Mouse (Mus musculus) heart, adult 11 months (tissue): Measurements from ENCODE around the gene Pced1b.
"Not testable (repeated sequence)": the region's sequence is repeated elsewhere in the genome, so short reads cannot be mapped to it uniquely, and the experiment has no call there.

Source experiments
- DNase-seq: peaks from one replicate; pipeline ENCODE4 v3.0.0; 2022

Pced1b gene

DNA sequence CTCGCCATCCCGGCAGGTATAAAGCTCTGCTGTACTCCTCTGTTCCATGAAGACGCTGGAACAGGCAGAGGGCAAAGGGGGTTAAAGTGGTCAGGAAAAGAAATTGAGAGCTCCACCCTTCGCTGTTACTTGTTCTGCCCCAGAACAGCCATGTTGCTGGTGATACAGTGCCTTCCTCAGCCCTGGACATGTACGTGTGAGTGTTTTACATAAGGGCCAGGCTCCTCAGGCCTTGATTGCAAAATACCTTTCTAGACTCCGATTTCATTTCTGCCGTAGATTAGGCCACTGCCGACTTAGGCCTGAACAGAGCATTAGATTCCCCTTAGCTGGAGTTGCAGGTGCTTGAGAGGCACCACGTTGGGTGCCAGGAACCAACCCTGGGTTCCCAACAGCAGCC lies 97.0 kb downstream of the Pced1b start:
- peak; percentile 84 for DNase-seq

DNA sequence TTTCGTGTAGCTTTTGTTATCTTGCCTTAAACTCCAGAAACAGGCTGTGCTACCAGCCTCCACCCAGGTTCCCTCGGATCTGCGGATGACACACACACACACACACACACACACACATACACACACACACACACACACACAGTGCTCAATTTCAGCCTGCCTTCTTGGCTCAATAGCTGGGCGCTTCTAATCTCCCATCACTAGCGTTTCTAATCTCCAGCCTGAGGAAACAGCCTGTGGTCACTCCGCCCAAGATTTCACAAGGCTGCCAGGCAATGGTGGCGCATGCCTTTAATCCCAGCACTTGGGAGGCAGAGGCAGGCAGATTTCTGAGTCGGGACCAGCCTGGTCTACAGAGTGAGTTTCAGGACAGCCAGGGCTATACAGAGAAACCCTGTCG lies 98.2 kb downstream of the Pced1b start:
- DNase-seq, result no peak

DNA sequence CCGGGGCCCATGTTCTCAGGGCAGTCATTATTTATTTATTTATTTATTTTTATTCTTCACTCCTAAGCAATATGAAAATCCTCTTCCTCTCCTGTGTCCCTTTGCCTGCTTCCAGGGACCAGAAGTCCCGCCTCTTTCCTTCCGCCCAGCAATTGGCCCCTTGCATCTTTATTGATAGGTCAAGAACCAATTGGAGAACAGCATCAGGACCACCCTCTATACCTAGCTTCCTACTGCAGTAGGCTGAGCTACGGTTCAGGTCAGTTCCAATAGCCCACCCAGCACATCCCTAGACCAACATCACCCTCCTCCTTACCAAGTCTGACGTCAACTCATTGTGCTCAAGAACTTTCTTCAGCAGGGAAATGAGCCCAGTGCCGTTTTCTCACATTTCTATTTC lies 99.0 kb downstream of the Pced1b start:
- DNase-seq, result peak; percentile 79

DNA sequence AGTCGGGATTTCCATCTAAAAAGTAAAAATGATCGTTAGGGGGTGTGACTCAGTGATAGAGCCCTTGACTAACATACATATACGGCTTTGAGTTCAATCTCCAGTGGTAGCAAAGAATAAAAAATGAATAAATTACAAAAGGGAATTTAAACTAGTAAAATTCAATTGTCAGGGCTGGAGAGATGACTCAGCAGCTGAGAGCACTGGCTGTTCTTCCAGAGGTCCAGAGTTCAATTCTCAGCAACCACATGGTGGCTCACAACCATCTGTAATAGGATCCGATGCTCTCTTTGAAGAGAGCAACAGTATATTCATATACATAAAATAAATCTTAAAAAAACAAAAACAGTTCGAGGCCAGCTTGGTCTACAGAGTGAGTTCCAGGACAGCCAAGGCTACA lies 99.5 kb downstream of the Pced1b start:
- no peak for DNase-seq

DNA sequence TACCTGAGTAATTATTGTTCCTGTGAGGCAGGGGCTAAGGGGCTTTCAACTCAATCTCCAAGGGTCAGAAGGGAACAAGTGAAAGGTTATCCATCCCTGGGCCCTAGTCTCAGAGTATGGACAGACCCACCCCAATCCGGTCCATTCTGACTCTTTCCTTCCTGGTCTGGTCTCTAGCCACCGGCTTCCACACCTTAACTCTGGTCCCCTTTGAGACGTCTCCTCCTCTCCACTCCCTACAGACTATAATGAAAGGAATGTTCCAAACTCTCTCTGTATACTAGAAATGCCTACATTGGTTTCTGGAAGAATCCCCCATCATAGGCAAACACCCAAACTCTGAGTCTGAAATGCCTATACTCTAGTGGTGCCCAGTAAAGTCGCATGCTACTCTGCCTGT lies 100.0 kb downstream of the Pced1b start:
- peak; percentile 67 for DNase-seq

- DNase-seq, result peak; percentile 87
Measured at GRCm38 (mm10) chr15:97348566-97349315, 101.8 kb downstream of the Pced1b start.

- DNase-seq, result peak; percentile 90
Measured at GRCm38 (mm10) chr15:97350528-97350927, 103.6 kb downstream of the Pced1b start.

GRCm38 (mm10) chr15:97351016-97351415 lies 104.1 kb downstream of the Pced1b start:
- DNase-seq, result peak; percentile 96

- no peak for DNase-seq
Measured at GRCm38 (mm10) chr15:97351681-97352080, 104.8 kb downstream of the Pced1b start.

- no peak for DNase-seq
Measured at GRCm38 (mm10) chr15:97355676-97356303, 108.9 kb downstream of the Pced1b start.

DNA sequence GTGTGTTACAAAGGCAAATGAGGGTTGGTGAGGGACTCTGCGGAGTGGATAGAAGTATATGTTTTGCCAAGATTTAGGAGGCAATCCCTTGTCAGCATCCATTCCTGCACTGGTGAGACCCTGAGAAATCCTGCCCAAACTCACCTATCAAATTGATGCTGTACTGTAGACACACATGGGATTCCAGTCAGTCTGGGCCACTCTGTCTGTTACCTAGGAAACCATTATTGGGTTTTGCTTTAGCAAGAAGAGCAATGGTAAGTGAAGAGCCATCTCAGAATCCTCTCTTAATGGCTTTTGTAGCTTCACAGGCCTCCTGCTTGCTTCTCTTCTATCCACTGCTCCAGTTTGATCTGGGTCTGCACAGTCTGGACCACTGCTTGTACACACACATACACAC lies 110.1 kb downstream of the Pced1b start:
- DNase-seq, result no peak

GRCm38 (mm10) chr15:97360842-97361770 lies 114.2 kb downstream of the Pced1b start:
- peak; percentile 92 for DNase-seq

GRCm38 (mm10) chr15:97361771-97362171 lies 114.9 kb downstream of the Pced1b start:
- peak; percentile 92 for DNase-seq

- DNase-seq, result not testable (repeated sequence)
Measured at GRCm38 (mm10) chr15:97364271-97364670, 117.4 kb downstream of the Pced1b start.

GRCm38 (mm10) chr15:97364968-97365367 lies 118.1 kb downstream of the Pced1b start:
- DNase-seq, result no peak

DNA sequence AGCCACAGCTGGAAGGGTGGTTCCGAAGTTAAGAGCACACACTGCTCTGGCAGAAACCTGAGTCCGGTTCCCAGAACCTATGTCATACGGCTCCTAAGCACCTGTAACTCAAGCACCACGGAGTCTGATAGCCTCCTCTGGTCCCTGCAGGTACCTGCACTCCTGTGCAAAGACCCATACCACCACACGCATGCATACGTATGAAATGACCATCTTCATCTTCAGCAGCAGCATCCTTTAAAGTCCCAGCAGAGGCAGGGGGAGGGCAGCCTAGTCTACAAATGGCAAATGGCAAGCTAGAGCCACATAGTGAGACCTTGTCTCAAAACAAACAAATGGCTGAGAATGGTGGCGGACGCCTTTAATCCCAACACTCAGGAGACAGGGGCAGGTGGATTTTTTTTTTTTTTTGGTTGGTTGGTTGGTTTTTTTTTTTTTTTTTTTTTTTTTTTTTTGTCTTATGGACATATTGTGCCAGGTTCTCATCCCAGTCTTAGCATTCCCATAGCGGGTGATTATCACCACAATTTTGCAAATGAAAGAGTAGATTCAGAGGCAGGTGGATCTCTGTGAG lies 121.2 kb downstream of the Pced1b start:
- no peak for DNase-seq

- DNase-seq, result no peak
Measured at GRCm38 (mm10) chr15:97368631-97369030, 121.7 kb downstream of the Pced1b start.

DNA sequence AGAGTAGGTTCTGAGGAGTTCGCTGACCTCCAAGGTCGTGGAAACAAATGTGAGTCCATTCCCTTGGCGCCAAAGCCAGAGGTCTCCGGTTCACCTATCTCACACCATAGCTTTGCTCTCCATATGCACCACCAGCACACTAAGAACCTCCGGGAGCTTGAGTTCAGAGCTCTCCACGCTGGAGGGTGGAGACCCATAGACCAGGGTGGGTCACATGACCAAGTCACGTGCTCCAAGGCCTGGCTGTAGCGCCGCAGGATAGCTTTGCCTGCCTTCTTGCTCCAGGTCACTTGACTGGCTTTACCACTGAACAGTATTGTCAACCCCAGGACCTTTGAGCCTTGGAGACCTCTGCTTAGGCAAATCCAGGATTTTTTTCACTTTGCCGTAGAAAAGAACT lies 122.2 kb downstream of the Pced1b start:
- DNase-seq, result no peak

DNA sequence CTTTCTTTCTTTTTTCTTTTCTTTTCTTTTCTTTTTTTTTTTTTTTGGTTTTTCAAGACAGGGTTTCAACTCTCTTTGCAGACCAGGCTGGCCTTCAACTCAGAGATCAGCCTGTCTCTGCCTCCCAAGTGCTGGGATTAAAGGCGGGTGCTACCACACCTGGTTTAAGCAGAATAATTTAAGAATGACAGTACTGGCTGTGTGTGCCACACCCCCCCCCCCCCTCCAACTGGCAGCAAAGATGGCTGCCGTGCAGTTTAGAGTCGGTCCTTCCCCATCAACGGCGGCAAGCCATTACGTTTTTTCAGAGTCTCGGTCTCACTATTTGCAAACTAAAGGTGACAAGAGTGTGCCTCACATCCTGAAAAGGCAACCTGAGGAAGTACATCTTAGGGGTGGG lies 124.0 kb downstream of the Pced1b start:
- no peak for DNase-seq

GRCm38 (mm10) chr15:97372043-97372442 lies 125.1 kb downstream of the Pced1b start:
- DNase-seq, result not testable (repeated sequence)

GRCm38 (mm10) chr15:97372611-97373131 lies 125.8 kb downstream of the Pced1b start:
- no peak for DNase-seq

GRCm38 (mm10) chr15:97373203-97374084 lies 126.5 kb downstream of the Pced1b start:
- peak; percentile 93 for DNase-seq
